Mouse (Mus musculus): Measurements from ENCODE around the gene Dlx6.

The Dlx6 gene

DNA sequence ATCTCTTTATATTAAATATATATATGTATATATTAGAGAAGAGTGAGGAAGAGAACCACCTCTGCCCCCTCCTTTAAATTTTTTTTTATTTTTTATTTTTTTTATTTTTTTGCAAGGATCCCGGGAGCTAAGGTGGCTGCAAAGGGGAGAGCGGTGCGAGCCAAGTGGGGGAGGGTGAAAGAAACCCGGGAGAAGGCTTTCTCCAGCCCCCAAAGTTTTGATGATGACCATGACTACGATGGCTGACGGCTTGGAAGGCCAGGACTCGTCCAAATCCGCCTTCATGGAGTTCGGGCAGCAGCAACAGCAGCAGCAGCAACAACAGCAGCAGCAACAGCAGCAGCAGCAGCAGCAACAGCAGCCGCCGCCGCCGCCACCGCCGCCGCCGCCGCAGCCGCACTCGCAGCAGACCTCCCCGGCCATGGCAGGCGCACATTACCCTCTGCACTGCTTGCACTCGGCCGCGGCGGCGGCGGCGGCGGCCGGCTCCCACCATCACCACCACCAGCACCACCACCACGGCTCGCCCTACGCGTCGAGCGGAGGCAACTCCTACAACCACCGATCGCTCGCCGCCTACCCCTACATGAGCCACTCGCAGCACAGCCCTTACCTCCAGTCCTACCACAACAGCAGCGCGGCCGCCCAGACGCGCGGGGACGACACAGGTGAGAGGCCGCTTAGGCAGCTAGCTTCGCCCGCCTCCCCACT, at the start of gene Dlx6:
Dlx6 (plus strand) TSS at position 175 of the 711 bp plus-strand sequence.
- DNase-seq (ENCODE audit: low spot score in 2 of 2), result no peak

- DNase-seq (ENCODE audit: low spot score in 2 of 2), result peak in 1 of 2 experiments; percentile 23
Measured at GRCm38 (mm10) chr6:6816821-6817220, 46.3 kb upstream of the Dlx6 start.

- DNase-seq (ENCODE audit: low spot score in 2 of 2), result no peak
Measured at GRCm38 (mm10) chr6:6818036-6818788, 44.9 kb upstream of the Dlx6 start.

DNA sequence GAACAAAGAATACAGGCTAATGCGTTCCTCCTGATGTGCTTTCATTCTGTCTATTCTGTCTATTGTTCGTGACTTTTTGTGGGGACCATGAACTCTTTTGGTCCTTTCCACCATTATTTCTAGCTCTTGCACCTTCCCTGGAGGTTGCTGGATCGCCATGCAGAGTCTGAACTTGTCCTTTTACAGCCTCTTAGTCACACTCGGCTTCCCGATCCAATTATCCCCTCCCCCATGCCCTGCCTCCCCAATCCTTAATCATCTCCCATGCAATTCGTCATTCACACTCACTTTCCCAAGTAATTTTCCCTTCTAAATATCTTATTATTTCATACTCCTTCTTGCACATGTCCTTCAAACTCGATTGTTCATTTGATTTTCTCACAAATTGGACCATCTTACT, 44.0 kb upstream of the Dlx6 start:
- no peak for DNase-seq (ENCODE audit: low spot score in 2 of 2)

DNA sequence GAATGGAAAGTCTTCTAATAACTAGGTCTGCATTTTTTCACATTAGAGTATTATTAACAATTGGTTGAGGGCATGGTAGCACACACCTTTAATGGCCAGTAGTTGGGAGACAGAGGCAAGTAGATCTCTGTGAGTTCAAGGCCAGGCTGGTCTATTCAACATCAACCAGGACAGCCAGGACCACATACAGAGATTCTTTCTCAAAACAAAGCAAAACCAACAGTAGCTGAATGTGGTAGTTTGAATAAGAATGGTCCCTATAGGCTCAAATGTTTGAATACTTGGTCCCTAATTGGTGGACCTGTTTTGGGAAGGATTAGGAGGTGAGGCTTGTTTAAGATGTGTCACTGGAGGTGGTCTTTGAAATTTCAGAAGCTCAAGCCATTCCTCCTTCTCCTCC, 37.8 kb upstream of the Dlx6 start:
- no peak for DNase-seq (ENCODE audit: low spot score in 2 of 2)

GRCm38 (mm10) chr6:6826861-6827260, 36.3 kb upstream of the Dlx6 start:
- no peak for DNase-seq (ENCODE audit: low spot score in 2 of 2)

DNA sequence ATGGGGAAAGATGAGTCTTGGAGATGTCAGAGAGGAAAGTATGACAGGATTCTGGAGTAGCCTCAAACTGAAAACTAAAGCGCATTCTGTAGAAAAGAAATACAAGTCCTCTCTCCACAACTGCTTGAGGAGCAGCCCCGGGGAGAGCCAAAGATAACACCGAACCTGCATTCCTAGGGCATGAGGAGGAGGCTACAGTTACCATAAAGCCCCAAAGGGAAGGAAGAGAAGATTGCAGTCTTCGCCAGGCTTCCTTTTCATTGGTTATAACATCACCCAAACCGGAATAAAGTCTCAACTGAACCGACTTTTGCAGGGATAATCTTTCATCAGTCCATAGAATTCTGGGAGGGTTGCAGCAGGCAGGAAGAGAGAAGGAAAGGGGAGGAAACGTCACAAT, 32.7 kb upstream of the Dlx6 start:
- DNase-seq (ENCODE audit: low spot score in 2 of 2), result no peak

DNA sequence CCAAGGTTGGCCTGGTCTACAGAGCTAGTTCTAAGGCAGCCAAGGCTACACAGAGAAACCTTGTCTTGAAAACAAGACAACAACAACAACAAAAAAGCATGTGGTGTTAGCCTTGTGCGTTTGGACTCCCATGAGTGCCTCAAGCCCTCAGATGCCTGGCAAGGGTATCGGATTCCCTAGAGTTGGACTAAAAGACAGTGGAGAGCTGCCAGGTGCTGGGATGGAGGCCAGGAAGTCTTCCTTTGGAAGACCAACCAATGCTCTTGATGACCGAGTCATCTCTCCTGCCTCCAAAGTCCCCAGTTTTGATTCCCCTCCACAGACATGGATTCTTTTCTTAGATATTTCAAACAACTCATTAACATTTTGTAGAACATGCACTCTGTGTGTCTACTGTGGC, 29.8 kb upstream of the Dlx6 start:
- no peak for DNase-seq (ENCODE audit: low spot score in 2 of 2)

- DNase-seq (ENCODE audit: low spot score in 2 of 2), result no peak
Measured at GRCm38 (mm10) chr6:6848541-6848940, 14.6 kb upstream of the Dlx6 start.

DNA sequence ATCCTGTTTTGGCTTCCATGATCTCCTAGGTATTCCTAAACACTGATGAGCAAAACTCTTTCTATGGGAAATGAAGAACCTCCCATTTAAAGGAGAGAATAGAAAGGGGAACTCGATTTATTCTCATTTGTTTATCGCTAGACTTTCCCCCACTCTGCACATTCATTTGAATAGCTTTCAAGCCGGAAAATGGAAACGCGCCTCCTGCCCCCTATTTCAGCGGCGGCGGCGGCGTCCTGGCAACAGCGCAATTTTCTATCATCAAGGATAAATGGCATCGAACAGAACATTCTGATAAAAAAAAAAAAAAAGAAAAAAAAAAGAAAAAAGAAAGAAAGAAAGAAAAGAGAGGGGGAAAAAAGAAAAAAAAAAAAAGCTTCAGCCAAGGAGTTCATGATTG, 13.4 kb upstream of the Dlx6 start:
- DNase-seq (ENCODE audit: low spot score in 2 of 2), result no peak

DNA sequence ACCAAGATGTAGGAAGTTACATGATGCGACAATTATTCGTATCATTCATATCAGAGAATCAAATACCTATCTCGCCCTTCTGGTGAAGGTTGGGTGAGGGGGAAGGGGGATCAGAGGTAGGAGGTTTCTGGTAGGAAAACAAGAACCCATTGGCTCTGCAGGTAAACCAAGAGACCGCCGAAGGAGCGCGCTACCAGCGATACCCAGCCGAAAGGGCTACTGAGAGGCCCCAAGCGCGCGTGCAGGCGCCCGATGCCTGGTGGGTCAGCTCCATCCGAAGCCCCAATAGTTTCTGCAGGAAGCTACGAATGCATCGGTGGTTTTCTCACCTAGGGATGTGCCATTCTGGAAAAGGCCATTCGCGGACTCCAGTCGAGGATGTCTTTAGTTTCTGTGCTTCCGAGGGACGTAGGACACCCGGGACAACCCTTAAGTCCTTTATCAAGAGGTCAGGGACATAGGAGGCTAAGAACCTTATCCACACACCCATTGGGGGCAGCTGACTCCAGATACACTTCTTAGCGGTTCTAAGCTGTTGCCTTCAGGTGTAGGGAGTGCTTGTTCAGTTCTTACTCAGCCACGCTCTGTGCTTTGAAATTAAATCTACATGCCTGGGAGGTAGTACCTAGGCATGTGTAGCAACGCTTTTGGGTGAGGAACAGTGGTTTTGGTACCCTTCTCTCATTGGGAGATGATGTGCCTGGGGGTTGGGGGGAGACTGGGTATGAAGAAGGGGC, 12.6 kb upstream of the Dlx6 start:
- no peak for DNase-seq (ENCODE audit: low spot score in 2 of 2)

DNA sequence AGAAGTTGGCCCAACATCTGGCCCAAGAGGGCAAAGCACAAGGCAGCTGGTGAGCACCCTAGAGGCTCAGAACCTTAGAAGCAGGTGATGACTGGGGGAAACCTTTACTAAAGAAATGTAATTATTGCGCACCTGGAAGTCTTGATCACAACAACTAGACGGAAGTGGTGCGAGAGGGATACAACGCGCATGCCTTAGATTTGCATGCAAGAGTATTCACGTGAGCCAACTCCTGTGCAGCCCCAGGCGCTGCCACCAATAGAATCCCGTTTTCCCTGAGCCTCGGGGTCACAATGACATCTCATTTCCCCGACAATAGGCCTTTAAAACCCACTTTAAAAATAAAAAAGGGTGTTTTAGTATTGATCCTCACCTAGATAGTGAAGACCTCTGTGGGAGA, 12.0 kb upstream of the Dlx6 start:
- DNase-seq (ENCODE audit: low spot score in 2 of 2), result no peak

- DNase-seq (ENCODE audit: low spot score in 2 of 2), result no peak
Measured at GRCm38 (mm10) chr6:6852944-6853343, 10.2 kb upstream of the Dlx6 start.

DNA sequence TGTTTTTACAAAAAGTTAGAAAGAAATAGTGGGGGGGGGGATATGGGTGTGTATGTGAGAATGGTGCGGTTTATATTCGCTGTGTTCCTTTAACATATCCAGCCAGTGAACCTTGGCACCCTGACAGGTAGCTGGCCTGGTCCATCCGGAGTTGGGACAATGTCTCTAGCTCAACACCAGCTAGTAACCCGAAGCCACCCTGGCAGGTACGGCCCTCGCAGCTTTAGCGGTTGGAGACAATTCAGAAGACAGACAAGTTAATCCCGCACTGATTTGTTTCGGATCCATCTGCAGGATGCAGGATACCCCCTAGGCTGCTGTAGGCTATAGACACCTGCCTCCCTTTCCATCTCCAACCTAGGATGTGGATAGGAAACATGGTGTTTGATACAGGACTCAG, 9.0 kb upstream of the Dlx6 start:
- DNase-seq (ENCODE audit: low spot score in 2 of 2), result no peak

DNA sequence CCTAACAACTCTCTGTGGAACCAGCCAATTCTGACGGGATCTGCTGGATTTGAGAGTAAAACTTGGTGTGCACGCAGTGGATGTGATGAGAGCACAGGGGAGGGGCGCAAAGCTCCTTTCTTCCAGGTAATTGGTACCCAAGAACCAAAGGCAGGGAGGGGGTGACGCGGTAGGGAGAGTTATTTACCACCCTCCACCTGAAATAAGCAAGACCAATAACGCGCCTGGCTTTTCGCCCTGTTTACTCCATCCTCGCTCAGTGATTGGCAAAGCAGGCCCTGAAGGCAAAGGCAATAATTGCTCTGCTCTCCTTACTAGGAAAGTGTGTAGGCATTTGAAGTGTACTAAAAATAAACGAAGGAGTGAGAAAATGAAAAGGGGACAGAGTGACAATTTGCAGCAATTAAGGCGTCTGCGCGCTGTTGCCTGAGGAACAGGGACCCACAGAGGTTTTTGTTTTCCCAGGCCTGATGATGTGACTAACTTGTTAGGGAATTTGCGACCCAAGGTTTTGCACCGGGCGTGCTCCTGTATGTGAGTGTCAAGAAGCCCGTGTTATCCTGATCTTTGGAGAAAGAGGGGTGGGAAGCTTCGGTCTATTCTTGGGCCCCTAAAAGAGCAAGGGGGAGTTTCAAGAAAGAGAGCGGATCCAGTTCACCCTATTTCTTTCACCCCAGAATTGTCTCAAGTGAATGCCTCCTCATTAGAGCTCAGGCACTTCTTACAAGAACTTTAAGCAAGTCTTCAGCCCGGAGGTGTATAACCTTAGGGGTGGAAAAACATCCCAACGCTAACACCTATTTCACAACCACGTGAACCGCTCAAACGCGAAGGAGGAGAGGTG, 8.0 kb upstream of the Dlx6 start:
- DNase-seq (ENCODE audit: low spot score in 2 of 2), result no peak

GRCm38 (mm10) chr6:6855746-6856185, 7.4 kb upstream of the Dlx6 start:
- DNase-seq (ENCODE audit: low spot score in 2 of 2), result no peak

DNA sequence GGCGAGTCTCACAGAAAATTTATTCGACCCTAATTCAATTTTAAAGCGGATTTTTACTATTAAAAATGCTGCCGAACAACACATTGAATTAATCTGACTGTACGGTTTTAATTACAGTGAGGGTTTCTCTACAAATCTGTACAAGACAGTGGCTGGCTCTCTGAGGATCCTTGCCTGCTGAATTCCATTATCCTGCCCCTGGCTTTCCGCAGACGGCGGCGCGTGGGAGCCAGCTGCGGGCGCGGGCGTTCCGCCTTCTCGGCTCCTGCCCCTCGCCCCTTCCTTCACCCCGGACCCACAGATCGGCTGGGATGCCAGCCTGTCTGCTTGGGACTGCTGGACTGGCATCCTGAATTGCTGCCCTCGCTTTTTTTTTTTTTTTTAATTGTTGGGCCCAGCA, 6.8 kb upstream of the Dlx6 start:
- no peak for DNase-seq (ENCODE audit: low spot score in 2 of 2)

DNA sequence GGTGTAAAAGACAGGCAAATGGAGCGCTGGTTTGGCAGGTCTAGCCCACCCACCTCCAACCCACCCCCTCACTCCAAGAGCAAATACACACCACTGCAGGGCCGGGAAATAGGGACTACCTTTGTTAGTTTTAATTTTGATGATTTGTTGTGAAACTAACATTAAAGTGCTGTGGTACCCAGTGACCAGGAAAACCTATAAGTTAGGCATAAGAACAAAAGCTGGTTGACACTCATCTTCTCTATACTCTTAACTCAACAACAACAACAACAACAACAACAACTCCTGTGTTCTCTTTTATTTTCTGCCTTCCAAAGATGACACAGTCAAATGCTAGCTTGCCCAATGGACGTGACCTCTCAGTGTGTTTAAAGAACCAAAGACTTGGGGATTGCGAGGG, 6.3 kb upstream of the Dlx6 start:
- no peak for DNase-seq (ENCODE audit: low spot score in 2 of 2)

DNA sequence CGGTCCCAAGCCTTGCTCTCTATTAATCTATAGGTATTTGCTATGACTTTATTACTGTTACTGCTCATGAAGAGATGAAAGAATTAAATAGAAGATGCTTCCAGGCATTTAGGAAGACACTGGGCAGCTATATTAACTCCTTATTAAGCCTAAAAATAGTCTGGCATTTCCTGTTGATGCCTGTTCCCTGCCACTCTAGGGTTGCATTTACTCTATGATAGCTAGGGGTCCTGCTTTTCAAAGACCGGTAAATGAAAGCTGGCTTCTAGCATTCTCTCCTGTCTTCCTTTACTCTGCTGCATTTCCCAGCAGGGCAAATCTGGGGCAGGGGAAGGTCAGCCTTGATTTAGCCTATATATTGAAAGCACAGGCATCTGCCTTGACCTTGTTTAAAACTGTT, 5.4 kb upstream of the Dlx6 start:
- no peak for DNase-seq (ENCODE audit: low spot score in 2 of 2)

DNA sequence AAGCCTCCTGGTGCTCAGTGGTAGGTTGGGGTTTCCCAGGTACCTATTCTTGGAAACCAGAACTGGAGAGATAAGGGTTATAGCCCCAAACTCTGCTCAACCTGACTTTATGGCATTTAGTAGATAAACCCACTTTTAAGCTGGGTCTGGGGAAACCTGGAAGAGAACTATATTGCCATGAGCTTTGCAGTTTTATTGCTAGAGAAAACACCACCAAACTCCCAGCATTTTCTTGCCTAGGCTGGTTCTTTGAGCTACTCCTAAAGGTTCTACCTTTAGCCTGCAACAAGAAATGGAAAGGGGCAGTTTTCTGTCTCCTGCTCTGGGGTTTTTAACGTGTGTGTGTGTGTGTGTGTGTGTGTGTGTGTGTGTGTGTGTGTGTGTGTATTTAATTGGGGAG, 4.6 kb upstream of the Dlx6 start:
- no peak for DNase-seq (ENCODE audit: low spot score in 2 of 2)

GRCm38 (mm10) chr6:6859111-6859949, 3.8 kb upstream of the Dlx6 start:
- no peak for DNase-seq (ENCODE audit: low spot score in 2 of 2)
